Mouse (Mus musculus): ENCODE measurements around the gene Bad. TPM values are rescaled to one million over a fixed set of nuclear protein-coding genes. Genes with fewer than 3 reads are reported as not detected.

Gene Bad
- polyA plus RNA-seq, 1 experiment from 2014 or later = 70.9 TPM

- WGBS = 88% methylated on average over 6 of the region's 6 CpGs
- no peaks in the 10 kb centered on the region for H3K27me3 ChIP-seq (ENCODE audit: control insufficient read depth, insufficient read depth, low read length)
These were observed 28.6 kb upstream of the Bad start for GRCm38 (mm10) chr19:6913036-6913435.

GRCm38 (mm10) chr19:6913991-6914390 is 27.7 kb upstream of the Bad start:
- 86% methylated on average over 11 of the region's 11 CpGs for WGBS
- ATAC-seq (ENCODE audit: low FRiP score, low TSS enrichment) = no peak

More at GRCm38 (mm10) chr19:6913036-6913435, 28.6 kb upstream of the Bad start:
- peaks cover 14% of the 10 kb centered on the region; the same call in 1 of the 2 replicates for H3K4me1 ChIP-seq (ENCODE audit: control insufficient read depth, insufficient read depth, low read length)
- H3K9me3 ChIP-seq (ENCODE audit: control insufficient read depth, low read length) = no peaks in the 10 kb centered on the region
- H3K4me2 ChIP-seq (replicated peaks; ENCODE audit: low read depth, low read length) = no peak overlapping the region
- no peak for ATAC-seq (ENCODE audit: low FRiP score, low TSS enrichment)
- H3K9ac ChIP-seq (ENCODE audit: low read depth, low read length) = no peak overlapping the region
- peaks cover 30% of the 10 kb centered on the region for H3K36me3 ChIP-seq (ENCODE audit: control insufficient read depth, insufficient read depth, low read length)
- H3K4me3 ChIP-seq (ENCODE audit: low read length) = no peak overlapping the region
- no peak overlapping the region for H3K27ac ChIP-seq (ENCODE audit: low read depth, low read length)

GRCm38 (mm10) chr19:6914540-6914939 is 27.1 kb upstream of the Bad start:
- Histone ChIP-seq H3K9me3 (ENCODE audit: control insufficient read depth, low read length) (no peaks in the 10 kb centered on the region), H3K27ac (ENCODE audit: low read depth, low read length) (no peak overlapping the region), H3K36me3 (ENCODE audit: control insufficient read depth, insufficient read depth, low read length) (peaks cover 30% of the 10 kb centered on the region), H3K4me2 (replicated peaks; ENCODE audit: low read depth, low read length) (no peak overlapping the region), H3K27me3 (ENCODE audit: control insufficient read depth, insufficient read depth, low read length) (no peaks in the 10 kb centered on the region), H3K4me3 (ENCODE audit: low read length) (no peak overlapping the region), H3K4me1 (ENCODE audit: control insufficient read depth, insufficient read depth, low read length) (peaks cover 7% of the 10 kb centered on the region; the same call in 1 of the 2 replicates), H3K9ac (ENCODE audit: low read depth, low read length) (no peak overlapping the region)
- 93% methylated on average over 9 of the region's 9 CpGs for WGBS
- ATAC-seq (ENCODE audit: low FRiP score, low TSS enrichment) = no peak

More at GRCm38 (mm10) chr19:6913991-6914390, 27.7 kb upstream of the Bad start:
- no peaks in the 10 kb centered on the region for H3K27me3 ChIP-seq (ENCODE audit: control insufficient read depth, insufficient read depth, low read length)
- no peak overlapping the region for H3K4me2 ChIP-seq (replicated peaks; ENCODE audit: low read depth, low read length)
- H3K36me3 ChIP-seq (ENCODE audit: control insufficient read depth, insufficient read depth, low read length) = peaks cover 30% of the 10 kb centered on the region
- H3K4me1 ChIP-seq (ENCODE audit: control insufficient read depth, insufficient read depth, low read length) = peaks cover 7% of the 10 kb centered on the region; the same call in 1 of the 2 replicates
- H3K9ac ChIP-seq (ENCODE audit: low read depth, low read length) = no peak overlapping the region
- H3K4me3 ChIP-seq (ENCODE audit: low read length) = no peak overlapping the region
- no peaks in the 10 kb centered on the region for H3K9me3 ChIP-seq (ENCODE audit: control insufficient read depth, low read length)
- H3K27ac ChIP-seq (ENCODE audit: low read depth, low read length) = no peak overlapping the region

GRCm38 (mm10) chr19:6915276-6915675 is 26.4 kb upstream of the Bad start:
- Histone ChIP-seq H3K9me3 (ENCODE audit: control insufficient read depth, low read length) (no peaks in the 10 kb centered on the region), H3K4me1 (ENCODE audit: control insufficient read depth, insufficient read depth, low read length) (peaks cover 13% of the 10 kb centered on the region), H3K4me2 (replicated peaks; ENCODE audit: low read depth, low read length) (no peak overlapping the region), H3K4me3 (ENCODE audit: low read length) (no peak overlapping the region), H3K27me3 (ENCODE audit: control insufficient read depth, insufficient read depth, low read length) (no peaks in the 10 kb centered on the region), H3K9ac (ENCODE audit: low read depth, low read length) (no peak overlapping the region), H3K36me3 (ENCODE audit: control insufficient read depth, insufficient read depth, low read length) (peaks cover 30% of the 10 kb centered on the region), H3K27ac (ENCODE audit: low read depth, low read length) (no peak overlapping the region)
- ATAC-seq (ENCODE audit: low FRiP score, low TSS enrichment) = no peak
- WGBS = 82% methylated on average over 4 of the region's 4 CpGs

- Histone ChIP-seq H3K4me3 (ENCODE audit: low read length) (no peak overlapping the region), H3K27me3 (ENCODE audit: control insufficient read depth, insufficient read depth, low read length) (no peaks in the 10 kb centered on the region), H3K27ac (ENCODE audit: low read depth, low read length) (no peak overlapping the region), H3K9ac (ENCODE audit: low read depth, low read length) (no peak overlapping the region), H3K4me2 (replicated peaks; ENCODE audit: low read depth, low read length) (no peak overlapping the region), H3K9me3 (ENCODE audit: control insufficient read depth, low read length) (no peaks in the 10 kb centered on the region), H3K36me3 (ENCODE audit: control insufficient read depth, insufficient read depth, low read length) (peaks cover 25% of the 10 kb centered on the region), H3K4me1 (ENCODE audit: control insufficient read depth, insufficient read depth, low read length) (peaks cover 15% of the 10 kb centered on the region)
- 70% methylated on average over 4 of the region's 4 CpGs for WGBS
- no peak for ATAC-seq (ENCODE audit: low FRiP score, low TSS enrichment)
These were observed 25.2 kb upstream of the Bad start for GRCm38 (mm10) chr19:6916496-6916895.

- H3K4me1 ChIP-seq (ENCODE audit: control insufficient read depth, insufficient read depth, low read length) = peaks cover 15% of the 10 kb centered on the region
- H3K27me3 ChIP-seq (ENCODE audit: control insufficient read depth, insufficient read depth, low read length) = peaks cover 5% of the 10 kb centered on the region
- H3K9me3 ChIP-seq (ENCODE audit: control insufficient read depth, low read length) = no peaks in the 10 kb centered on the region
- H3K4me3 ChIP-seq (ENCODE audit: low read length) = no peak overlapping the region
- H3K27ac ChIP-seq (ENCODE audit: low read depth, low read length) = no peak overlapping the region
- no peak overlapping the region for H3K9ac ChIP-seq (ENCODE audit: low read depth, low read length)
- ATAC-seq (ENCODE audit: low FRiP score, low TSS enrichment) = no peak
- peaks cover 6% of the 10 kb centered on the region for H3K36me3 ChIP-seq (ENCODE audit: control insufficient read depth, insufficient read depth, low read length)
- H3K4me2 ChIP-seq (replicated peaks; ENCODE audit: low read depth, low read length) = no peak overlapping the region
- WGBS = 90% methylated on average over 4 of the region's 4 CpGs
These were observed 23.3 kb upstream of the Bad start for GRCm38 (mm10) chr19:6918321-6918720.

- no peak overlapping the region for H3K4me2 ChIP-seq (replicated peaks; ENCODE audit: low read depth, low read length)
- no peak overlapping the region for H3K27ac ChIP-seq (ENCODE audit: low read depth, low read length)
- H3K36me3 ChIP-seq (ENCODE audit: control insufficient read depth, insufficient read depth, low read length) = no peaks in the 10 kb centered on the region; the same call in 1 of the 2 replicates
- peaks cover 15% of the 10 kb centered on the region for H3K4me1 ChIP-seq (ENCODE audit: control insufficient read depth, insufficient read depth, low read length)
- no peak overlapping the region for H3K9ac ChIP-seq (ENCODE audit: low read depth, low read length)
- ATAC-seq (ENCODE audit: low FRiP score, low TSS enrichment) = no peak
- H3K4me3 ChIP-seq (ENCODE audit: low read length) = no peak overlapping the region
- no peaks in the 10 kb centered on the region for H3K9me3 ChIP-seq (ENCODE audit: control insufficient read depth, low read length)
- H3K27me3 ChIP-seq (ENCODE audit: control insufficient read depth, insufficient read depth, low read length) = peaks cover 11% of the 10 kb centered on the region
These were observed 22.2 kb upstream of the Bad start for GRCm38 (mm10) chr19:6919431-6919830.

GRCm38 (mm10) chr19:6919876-6920740 is 21.6 kb upstream of the Bad start:
- 31% methylated on average over 8 of the region's 8 CpGs for WGBS
- H3K27ac ChIP-seq (ENCODE audit: low read depth, low read length) = peak overlapping the region; percentile 71; the same call in 1 of the 2 replicates
- peaks cover 17% of the 10 kb centered on the region for H3K27me3 ChIP-seq (ENCODE audit: control insufficient read depth, insufficient read depth, low read length)
- no peaks in the 10 kb centered on the region; the same call in 1 of the 2 replicates for H3K36me3 ChIP-seq (ENCODE audit: control insufficient read depth, insufficient read depth, low read length)
- H3K4me1 ChIP-seq (ENCODE audit: control insufficient read depth, insufficient read depth, low read length) = peaks cover 18% of the 10 kb centered on the region
- ATAC-seq (ENCODE audit: low FRiP score, low TSS enrichment) = peak; percentile 7; the same call in 1 of the 2 replicates
- peak overlapping the region; percentile 73 for H3K4me3 ChIP-seq (ENCODE audit: low read length)
- no peaks in the 10 kb centered on the region for H3K9me3 ChIP-seq (ENCODE audit: control insufficient read depth, low read length)
- peak overlapping the region; percentile 85 for H3K9ac ChIP-seq (ENCODE audit: low read depth, low read length)
- H3K4me2 ChIP-seq (replicated peaks; ENCODE audit: low read depth, low read length) = peak overlapping the region; percentile 91
